Mouse (Mus musculus): ENCODE data around the gene Gli1. TPM values are rescaled to one million over a fixed set of nuclear protein-coding genes. Genes with fewer than 3 reads are reported as not detected.

Gene Gli1
- total RNA-seq, 2 experiments from 2014 or later = 2.8 to 4.1 TPM

DNA sequence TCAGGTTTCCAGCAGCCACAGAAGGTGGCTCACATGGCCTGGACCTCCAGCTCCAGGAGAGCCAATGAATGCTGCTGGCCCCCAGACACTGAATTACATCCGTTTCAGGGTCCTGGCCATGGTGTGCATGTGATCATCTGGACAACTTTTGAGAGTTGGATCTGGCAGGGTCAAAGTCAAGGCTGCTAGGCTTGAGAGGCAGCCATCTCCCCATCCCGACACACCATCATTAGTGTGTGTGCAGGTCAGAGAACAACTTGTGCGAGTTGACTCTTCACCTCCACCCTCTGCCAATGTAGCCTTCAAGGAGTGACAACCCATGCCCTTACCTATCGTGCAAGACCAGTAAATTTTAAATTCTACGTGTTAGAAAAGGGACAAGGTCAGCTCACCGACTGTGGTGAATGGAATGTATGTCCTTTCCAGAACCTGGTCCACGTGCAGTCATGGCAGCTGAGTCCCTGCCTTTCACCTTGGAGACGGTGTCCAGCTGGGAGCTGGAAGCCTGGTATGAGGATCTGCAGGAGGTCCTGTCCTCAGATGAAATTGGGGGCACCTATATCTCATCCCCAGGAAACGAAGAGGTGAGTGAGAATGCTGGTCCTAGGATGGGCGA lies 46.8 kb downstream of the Gli1 start:
- intact Hi-C loops (cut with DNase I) = no loop called here
- DNase-seq = no peak

DNA sequence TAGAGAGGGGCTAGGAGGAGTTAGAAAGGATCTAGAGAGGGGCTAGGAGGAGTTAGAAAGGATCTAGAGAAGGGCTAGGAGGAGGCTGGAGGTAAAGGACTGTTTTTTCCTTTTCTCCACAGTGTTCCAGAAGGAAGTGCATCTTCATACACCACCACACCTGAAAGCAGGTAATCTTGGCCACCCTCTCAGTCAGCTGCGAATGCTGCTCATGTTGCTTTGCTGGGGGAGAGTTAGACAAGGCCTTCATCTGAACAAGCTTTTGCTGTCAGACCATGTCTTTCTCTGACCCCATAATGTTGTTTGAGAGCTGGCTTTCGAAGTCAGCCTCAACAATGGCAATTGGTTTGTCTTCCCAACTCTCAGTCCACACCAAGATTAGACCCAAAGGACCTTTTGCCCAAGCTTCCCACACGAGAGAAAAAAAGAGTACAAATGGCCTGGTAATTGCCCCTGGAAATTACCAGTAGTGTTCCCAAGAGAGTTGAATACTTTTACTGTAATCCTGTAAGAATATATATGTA lies 48.1 kb downstream of the Gli1 start:
- no peak for DNase-seq

DNA sequence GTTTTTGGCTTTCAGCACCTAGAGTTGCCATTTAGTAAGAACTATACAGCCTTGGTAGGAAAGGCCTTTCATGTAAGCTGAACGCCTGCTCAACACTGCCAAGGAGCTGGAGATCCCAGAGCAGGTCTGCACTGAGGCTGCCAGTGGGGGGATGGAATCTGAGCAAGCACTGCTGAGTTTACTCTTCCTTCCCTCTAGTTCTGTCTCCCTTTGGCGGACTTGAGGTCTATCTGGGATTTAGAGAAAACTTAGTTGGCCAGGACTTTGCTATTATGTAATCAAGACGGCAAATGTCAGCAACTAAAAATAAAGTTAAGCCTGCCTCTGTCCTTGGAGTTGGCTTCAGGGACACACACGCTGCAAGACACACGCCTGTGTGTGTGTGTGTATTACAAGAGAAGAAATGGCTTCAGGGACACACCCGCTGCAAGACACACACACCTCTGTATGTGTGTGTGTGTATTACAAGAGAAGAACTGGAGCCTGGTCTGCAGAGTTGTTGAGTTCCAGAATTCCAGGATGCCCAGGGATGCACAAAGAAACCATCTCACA lies 48.7 kb downstream of the Gli1 start:
- intact Hi-C loops (cut with DNase I) = no loop called here
- no peak for DNase-seq

More for the DNA sequence above, 48.1 kb downstream of the Gli1 start:
- intact Hi-C loops (cut with DNase I) = no loop called here

DNA sequence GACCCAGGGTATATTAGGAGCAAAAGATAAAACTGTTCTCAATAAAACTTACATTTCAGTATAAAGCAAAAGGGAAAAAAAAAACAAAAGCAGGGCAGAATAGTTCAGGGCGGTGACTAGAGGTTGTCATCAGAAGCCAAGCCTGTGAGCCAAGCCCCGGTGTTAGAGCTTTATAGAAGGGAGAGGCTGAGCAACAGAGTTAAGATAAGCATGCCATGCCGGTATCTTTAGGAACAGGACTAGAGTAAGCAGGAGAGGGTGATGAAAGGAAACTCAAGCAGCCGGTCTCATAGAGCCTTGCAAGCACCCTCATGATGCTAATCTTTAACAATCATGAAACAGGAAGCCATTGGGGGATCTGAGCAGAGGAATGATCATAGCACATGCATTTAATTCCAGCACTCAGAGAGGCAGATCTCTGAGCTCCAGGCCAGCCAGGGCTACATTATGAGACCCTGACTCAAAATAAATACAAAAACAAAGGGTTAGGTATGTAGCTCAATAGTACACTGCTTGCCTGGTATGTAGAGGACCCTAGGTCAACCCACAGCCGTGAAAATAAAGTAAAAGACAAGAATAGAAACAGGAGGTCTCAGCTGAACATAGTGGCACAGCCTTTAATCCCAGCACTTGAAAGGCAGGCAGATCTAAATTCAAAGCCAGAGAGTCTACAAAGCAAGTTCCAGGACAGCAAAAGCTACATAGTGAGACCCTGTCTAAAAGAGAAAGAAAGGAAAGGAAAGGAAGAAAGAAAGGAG lies 49.7 kb downstream of the Gli1 start:
- DNase-seq = no peak
- intact Hi-C loops (cut with DNase I) = no loop called here

DNA sequence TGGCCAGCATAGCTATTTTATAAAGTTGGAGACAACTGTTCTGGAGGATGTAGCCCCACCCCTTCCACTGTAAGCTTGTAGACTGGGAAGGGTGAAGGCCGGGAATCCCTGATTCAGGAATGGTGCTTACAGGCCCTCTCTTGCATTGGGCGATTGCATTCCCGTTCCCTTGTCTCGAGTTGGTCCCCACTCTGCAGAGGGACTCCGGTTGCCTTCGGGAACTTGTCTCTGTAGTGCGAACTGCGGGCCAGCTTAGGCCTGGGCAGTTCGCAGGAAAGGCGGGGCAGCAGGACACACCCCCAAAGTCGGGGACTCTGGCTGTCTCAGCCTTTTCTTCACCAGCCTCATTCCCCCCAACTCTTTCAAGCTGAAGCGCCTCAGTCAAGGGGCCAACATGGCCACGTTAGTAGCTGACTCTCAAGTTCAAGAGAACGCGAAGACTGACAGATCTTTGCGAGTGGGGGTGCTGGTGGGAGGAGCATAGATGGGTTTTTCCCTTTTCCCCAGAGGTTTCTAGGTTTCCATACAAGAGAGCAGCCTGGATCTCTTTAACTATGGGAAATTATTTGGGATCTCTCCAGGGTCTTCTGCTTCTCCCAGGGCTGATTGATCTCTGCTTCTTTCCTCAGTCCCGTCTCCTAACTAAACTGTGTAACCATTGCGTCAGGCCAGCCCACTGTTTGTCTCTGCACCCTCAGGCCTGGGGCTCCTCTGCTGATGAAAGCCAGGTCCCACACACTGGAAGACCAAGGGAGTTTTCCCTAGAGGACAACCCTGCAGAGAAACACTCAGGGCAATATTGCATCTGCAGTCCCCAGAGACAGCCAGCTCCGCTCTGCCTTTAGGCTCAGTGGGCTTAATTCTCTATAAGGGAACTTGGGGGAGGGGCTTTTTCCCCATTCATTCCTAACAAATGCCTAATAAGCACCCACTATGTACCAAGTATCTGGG lies 50.6 kb downstream of the Gli1 start:
- DNase-seq = peak; percentile 48
- intact Hi-C loops (cut with DNase I) = no loop called here

DNA sequence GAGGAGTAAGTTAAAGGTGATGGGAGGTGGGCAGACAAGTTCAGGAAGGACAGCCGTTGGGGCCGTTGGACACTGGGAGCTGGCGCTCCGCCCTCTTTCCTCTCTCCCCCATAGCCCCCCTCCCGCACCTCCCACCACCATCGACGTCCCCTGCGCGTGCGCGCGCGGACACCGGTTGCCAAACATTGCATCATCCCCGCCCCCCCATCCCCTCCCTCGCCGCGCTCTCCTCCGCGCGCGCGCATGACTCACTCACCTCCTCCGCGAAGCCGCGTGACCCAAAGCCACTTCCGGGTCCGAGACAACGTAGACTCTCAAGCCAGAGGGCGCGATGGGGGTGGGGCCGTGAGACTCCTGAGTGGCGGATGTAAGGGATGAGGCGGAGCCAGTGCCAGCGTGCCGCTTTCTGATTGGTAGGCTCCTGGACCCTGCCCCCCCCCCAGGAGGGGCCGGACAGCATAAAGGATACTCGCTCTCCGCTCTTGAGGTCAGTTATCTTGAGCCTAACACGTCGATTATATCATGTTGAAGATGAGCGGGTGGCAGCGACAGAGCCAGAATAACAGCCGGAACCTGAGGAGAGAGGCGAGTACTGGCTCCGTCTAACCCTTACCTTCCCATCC lies 51.4 kb downstream of the Gli1 start:
- DNase-seq = peak; percentile 100
- intact Hi-C loops (cut with DNase I) = no loop called here

DNA sequence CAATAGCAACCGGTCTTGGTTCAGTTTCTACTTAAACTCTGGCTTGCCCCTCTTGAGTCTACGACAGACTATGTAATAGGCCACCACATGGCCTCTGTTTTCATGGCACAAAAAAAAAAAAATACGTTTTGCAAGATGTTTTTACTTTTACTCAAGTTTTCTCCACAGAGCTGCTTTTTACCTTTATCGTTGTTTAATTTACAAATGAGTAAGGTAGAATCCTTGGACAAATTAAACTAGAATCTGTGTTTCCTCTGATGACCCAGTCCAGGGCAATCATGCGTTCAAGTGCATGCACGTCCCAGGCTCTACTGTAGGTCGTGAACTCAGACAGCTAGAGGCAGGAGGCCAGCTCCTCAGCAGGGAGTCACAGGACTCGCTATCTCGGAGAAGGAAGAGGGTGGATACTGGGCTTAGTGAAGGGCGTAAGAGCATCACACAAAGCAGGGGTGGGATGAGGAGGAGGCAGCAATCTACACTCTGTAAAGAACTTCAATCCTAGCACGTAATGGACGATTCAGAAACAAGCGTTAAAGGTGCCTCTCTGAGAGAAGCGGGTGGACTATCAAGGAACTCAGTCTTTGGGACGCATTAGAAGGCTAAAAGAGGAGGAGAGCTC lies 52.1 kb downstream of the Gli1 start:
- intact Hi-C loops (cut with DNase I) = no loop called here

DNA sequence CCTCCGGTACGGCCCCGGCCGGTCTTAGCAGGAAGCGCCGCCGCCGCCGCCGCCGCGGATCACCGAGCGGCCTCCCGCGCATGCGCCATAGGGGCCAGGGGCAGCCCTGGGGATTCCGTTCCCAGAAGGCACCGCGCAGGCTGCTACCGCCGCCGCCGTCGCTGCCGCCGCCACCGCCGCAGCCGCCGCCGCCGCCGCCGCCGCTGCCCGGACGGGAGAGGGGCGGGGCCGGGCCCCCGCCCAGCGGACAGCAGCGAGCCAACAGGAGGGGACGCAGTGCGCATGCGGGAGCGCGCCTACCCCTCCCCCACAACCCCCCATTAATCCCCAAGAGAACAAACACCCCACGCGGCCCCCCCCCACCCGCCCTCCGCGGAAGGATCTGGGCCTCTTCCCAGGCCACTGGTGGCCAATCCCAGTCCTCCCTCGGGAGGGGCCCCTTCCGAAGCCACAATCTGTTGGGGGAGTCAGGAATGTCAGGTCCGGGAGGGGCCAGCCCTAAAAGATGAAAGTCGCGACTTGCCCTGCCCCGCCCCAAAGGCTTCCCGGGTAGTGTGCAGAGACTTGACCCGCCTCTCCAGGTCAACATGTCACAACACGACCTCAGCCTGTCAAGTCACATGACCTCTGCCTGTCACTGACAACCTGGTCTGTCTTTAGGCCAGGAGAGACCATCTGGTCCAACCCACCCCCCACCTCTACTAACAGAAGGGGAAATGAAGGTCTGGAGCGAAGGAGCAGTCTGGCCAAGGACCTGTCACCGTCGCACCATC lies 52.8 kb downstream of the Gli1 start, which contains the start of gene Mbd6:
Gene Mbd6, minus strand, starts transcription at position 219 of the 773 bp plus-strand sequence.
- peak; percentile 91 for DNase-seq
- intact Hi-C loops (cut with DNase I) = no loop called here

More for the DNA sequence above, 52.1 kb downstream of the Gli1 start:
- peak; percentile 91 for DNase-seq

DNA sequence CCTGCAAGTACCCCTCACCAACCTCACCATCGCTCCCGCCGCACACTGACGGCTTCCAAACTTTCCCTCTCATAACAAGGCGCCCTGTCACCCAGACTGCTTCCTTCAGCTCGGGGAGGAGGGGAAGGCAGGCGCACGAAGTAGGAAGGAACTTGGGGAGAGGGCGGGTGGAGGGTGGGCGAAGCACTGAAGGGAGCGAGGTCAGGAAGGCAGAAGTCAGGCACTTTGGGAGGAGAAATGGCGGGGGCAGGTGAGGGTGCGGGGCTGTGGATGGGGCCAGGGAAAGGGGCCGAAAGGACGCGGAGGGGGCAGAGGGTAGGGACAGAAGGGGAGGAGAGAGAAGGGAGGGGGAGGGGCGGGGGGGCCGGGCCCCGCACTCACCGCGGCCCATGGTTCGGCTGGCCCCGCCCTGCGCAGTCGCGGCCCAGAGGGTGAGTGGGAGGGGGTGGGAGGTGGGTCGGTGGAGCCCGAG lies 53.4 kb downstream of the Gli1 start:
- intact Hi-C loops (cut with DNase I) = no loop called here
- peak; percentile 61 for DNase-seq

DNA sequence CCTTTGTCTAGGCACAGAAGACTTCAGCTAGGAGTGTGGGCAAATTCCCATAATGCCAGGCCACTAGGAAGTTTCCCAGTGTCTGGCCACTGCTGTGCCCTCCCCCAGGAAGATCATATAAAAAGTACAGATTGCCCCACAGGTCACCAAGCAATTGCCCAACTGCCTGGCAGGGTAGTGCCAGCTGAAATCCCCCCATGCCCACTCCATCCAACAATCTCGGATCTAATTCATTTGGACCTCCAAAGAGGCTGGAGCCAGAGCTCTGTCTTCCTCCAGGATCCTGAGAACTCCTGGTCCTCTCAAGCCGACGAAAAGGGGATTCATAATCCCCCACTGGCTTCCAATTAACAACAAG lies 53.9 kb downstream of the Gli1 start:
- intact Hi-C loops (cut with DNase I) = no loop called here
- no peak for DNase-seq

DNA sequence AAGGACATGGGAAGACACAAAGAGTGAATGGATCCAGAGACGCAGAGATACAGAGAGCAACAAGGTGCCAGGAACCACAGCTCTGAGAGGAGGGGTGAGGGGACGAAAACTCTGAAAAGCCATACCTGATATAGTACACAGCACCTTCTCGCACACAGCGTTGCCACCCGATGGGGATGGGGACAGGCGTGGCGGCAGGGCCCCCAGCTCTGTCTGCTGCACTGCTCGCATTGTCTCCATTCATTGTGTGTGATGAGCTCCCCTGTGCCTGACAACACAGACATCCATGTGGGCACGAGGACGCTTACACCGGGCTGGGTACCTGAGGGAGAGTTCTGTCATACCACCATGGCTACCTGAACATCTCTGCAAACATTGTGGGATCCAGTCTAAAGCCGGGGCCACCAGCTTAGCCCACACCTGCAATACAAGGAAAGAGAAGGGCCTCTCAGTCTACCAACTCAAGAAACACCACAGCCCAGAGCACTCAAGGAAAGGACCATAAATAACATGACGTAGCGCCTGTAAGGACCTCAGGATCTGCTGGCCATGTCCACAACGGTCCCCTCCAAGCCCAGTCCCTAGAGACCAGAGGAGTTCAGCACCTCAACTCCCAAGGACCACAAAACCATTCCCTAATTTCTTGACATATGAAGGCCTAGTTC lies 54.4 kb downstream of the Gli1 start:
- DNase-seq = no peak
- intact Hi-C loops (cut with DNase I) = no loop called here

DNA sequence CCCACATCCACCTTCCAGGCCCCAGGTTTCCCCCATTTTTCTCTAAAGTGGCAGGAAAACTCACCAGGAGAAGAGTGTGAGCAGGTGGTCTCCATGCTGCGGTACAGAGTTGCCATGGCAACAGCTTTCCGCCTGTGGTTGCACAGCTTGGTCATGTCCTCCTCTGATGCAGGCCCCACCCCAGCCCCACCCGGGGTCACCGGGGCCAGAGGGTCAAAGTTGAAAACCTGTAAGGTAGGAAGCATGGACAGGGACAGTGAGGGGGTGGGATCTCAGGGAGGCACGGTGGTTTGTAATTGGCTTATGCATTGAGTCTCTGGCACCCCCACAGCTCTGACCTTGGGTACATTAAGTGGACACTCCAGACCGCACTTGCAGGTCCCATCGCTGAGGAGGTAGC lies 55.0 kb downstream of the Gli1 start:
- intact Hi-C loops (cut with DNase I) = no loop called here
- DNase-seq = no peak

DNA sequence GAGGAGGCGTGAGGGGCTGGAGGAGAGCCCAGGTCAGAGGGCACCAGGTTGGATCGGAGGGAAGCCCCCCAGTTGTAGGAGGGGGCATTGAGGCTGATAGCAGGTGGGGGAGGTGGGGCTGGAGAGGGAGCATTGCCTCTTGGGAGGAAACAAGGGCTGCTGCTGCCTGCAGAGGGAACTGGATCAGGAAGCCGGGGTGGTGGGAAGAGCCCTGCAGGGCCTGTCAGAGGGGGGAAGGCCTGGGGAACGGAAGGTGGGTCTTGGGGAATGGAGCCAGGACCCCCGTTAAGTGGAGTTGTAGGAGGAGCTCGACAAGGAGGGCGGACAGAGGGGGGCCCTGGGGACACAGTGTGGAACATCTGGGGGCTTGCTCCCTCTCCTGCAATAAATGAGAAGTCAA lies 55.6 kb downstream of the Gli1 start:
- intact Hi-C loops (cut with DNase I) = no loop called here
- no peak for DNase-seq

DNA sequence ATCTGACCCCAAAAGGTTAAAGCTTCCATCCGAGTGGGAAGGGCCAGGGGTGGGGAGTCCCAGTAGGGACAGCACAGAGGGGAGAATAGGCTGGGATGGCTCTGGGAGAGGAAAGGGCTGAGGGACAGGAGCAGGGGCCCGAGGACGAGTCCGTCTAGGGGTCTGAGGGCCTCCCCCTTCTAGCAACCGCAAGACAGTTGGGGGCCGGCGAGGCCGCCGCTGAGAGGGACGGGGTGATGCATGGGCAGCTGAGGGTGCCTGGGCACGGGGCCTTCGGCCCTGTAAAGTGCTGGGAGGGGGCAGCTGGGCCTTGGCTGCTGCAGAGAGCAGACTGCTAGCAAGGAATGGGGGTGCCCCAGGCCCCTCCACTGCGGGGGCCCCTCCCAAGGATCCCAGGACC lies 56.1 kb downstream of the Gli1 start:
- intact Hi-C loops (cut with DNase I) = no loop called here
- no peak for DNase-seq

DNA sequence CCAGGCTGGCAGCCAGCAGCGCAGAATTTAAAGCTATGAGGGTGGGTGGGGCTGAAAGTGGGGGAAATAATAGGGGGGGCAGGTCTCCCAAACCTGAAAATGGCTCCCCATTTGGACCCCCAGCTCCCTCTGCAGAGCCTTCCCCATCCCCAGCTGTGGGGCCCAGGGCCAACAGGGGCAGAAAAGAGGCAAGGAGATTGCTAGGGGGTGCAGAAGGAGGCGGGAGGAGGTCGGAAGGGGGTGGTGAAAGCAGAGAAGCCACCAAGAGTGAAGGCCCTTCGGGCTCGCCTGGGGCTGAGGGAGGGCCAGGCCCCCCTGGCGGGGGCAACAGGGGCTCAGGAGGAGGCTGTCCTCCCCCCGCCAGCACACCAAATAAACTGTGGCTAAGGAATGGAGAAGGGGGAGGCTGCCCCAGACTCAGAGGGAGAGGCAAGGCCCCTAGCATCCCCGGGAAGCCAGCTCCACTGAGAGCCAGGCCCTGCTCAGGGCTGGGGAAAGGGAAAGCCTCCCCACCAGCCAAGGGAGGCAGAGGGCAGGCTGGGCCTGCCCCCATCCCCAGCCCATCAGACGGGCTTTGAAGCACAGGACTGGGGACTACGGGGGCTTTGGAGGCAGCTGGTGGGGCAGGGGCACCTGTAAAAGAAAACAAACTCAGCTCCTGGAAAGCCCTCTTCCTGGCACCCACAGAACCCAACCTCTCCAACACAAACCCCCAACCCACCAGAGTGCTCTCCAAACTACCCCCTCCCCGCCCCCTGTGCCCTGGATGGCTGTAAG lies 56.9 kb downstream of the Gli1 start:
- intact Hi-C loops (cut with DNase I) = no loop called here
- no peak for DNase-seq

DNA sequence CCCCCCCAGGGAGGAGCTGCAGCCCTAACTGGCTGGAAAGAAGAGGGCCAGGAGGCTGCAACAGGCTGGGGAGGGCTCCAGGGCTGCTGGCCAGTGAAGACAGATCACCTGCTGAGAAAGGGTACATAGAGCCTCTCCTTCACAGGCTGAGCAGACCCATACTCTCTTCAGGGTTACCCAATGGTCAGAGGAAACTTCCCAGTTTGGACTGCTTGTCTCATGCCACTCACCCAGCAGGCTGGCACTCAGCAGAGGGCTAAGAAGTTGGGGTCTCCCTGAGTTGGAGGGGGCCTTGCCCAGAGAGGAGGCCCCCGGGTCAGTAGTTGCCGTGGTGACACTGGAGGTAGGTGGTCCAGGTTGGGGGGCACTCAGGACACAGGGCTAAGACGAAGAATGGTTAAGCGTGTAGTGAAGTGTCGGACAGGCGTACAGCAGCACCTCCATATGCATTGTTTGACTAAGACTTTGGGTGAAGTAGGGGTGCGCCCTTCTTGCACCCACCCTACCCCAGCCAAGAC lies 57.6 kb downstream of the Gli1 start:
- intact Hi-C loops (cut with DNase I) = no loop called here
- no peak for DNase-seq

DNA sequence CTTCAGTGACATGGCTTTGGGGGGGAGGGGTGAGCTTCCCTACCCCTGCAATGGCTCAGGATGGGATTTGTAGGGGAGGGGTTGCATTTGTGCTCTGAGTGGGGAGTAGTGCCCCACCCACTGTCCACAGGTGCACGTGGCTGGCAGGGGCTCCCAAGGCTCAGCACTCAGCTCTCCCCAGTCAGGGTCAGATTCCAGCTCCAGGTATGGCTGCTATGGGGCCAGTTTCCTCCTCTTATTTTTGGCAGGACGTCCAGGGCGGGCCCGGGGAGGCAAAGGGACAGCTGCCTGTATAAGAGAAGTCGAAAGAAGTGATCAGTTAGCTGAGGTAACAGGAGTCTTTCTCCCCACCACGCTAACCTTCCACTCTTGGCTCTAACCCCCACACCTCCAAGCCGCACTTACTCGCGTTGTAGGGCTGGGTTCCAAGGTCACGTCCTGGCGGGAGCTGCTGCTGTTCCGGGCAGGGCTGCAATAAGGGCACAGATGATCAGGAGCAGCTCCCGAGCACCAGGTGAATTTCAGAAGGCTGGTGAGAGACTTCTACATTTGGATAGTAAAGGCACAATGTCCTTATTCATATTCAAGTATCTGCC lies 59.1 kb downstream of the Gli1 start:
- intact Hi-C loops (cut with DNase I) = no loop called here

More for the DNA sequence above, 59.1 kb downstream of the Gli1 start:
- DNase-seq = no peak

All from left cerebral cortex, postnatal 4 days (tissue).